Mouse (Mus musculus) small intestine, adult 2 months (tissue): ENCODE data around the gene Smarca1.

Source experiments
- CTCF ChIP-seq: fragments of 200-500 bp; IDR thresholded peaks from 2 replicates; pipeline ENCODE4 v1.5.1; 2012; ENCODE audit warnings: low read depth, mild to moderate bottlenecking, control low read depth, inconsistent platforms, low read length, moderate library complexity, mixed read lengths; ENCODE audit not compliant: insufficient replicate concordance, insufficient read length; ENCODE audit errors: extremely low read depth
- POLR2A ChIP-seq: fragments of 200-500 bp; IDR thresholded peaks from 2 replicates; pipeline ENCODE4 v1.6.1; 2012; ENCODE audit warnings: low read depth, mild to moderate bottlenecking, control low read depth, inconsistent platforms, low read length, moderate library complexity

DNA sequence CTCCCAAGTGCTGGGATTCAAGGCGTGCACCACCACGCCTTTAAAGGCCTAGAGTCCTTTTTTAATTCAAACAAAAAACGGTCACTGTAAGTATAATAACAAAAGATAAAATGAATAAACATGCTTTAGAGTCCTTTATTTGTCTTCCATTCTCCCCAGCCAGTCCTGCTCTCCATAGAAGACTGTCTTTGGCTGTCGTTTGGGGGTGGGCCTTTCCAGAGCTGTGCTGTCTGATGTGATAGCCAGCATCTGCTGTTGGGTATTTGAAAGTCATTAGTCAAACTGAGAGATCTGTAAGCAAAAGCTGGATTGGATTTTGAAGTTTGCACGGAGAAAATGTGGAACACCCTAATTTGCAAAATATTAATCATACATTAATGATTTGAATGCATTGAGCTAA, 44.1 kb upstream of the Smarca1 start:
- TF ChIP-seq CTCF (no peak), POLR2A (no peak)
